Mouse (Mus musculus): Measurements from ENCODE around the gene B230219D22Rik. TPM values are rescaled to one million over a fixed set of nuclear protein-coding genes. Genes with fewer than 3 reads are reported as not detected.
"Not testable (repeated sequence)": the region's sequence is repeated elsewhere in the genome, so short reads cannot be mapped to it uniquely, and the experiment has no call there.

The B230219D22Rik gene
- polyA plus RNA-seq, 1 experiment from 2014 or later, result 34.3 TPM

GRCm38 (mm10) chr13:55686107-55686633, 6.8 kb upstream of the B230219D22Rik start:
- WGBS, result 79% methylated on average over 9 of the region's 9 CpGs
- Histone ChIP-seq H3K9ac (ENCODE audit: low read depth, low read length) (no peak overlapping the region), H3K27me3 (replicated peaks; ENCODE audit: control insufficient read depth, insufficient read depth, low read length) (no peaks in the 10 kb centered on the region), H3K9me3 (ENCODE audit: control insufficient read depth, low read length) (no peaks in the 10 kb centered on the region), H3K4me3 (ENCODE audit: low read length) (no peak overlapping the region), H3K27ac (ENCODE audit: low read length) (no peak overlapping the region), H3K4me2 (ENCODE audit: low read depth, low read length) (no peak overlapping the region), H3K4me1 (ENCODE audit: control insufficient read depth, insufficient read depth, low read length) (no peaks in the 10 kb centered on the region), H3K36me3 (ENCODE audit: control insufficient read depth, insufficient read depth, low read length) (no peaks in the 10 kb centered on the region)
- no peak for ATAC-seq

GRCm38 (mm10) chr13:55687927-55688602, 4.9 kb upstream of the B230219D22Rik start:
- Histone ChIP-seq H3K4me2 (ENCODE audit: low read depth, low read length) (no peak overlapping the region), H3K36me3 (ENCODE audit: control insufficient read depth, insufficient read depth, low read length) (no peaks in the 10 kb centered on the region), H3K4me3 (ENCODE audit: low read length) (no peak overlapping the region), H3K9ac (ENCODE audit: low read depth, low read length) (no peak overlapping the region), H3K27ac (ENCODE audit: low read length) (no peak overlapping the region), H3K9me3 (ENCODE audit: control insufficient read depth, low read length) (no peaks in the 10 kb centered on the region), H3K27me3 (replicated peaks; ENCODE audit: control insufficient read depth, insufficient read depth, low read length) (no peaks in the 10 kb centered on the region), H3K4me1 (ENCODE audit: control insufficient read depth, insufficient read depth, low read length) (no peaks in the 10 kb centered on the region)
- no peak for ATAC-seq
- 32% methylated on average over 4 of the region's 4 CpGs for WGBS

DNA sequence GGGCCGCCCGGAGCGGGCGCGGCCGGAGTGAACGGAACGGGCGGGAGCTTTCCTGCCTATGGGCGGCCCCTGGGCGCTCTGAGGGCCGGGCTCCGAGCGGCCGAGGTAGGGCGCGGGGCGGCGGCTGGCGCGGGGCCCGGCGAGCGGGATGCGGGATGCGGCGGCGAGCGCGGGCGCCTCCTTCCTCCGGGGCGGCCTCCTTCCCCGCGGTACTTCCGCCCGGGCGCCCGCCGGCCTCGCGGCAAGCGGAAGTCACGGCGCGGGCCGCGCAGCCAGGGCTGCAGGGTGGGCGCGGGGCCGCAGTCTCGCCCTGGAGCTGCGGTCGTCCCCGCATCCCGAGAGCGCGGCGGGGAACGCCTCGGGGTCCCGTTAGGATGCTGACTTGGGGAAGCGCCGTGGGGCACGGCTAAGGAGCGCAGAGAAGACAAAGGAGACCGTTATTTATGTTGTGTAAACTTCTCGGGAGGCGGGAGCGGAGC, 358 bp downstream of the B230219D22Rik start:
- peaks cover 15% of the 10 kb centered on the region for H3K4me1 ChIP-seq (ENCODE audit: control insufficient read depth, insufficient read depth, low read length)
- ATAC-seq, result peak; percentile 80
- WGBS, result under 1% methylated on average over 55 of the region's 70 CpGs

GRCm38 (mm10) chr13:55694110-55694509, 1.2 kb downstream of the B230219D22Rik start:
- 11% methylated on average over 8 of the region's 8 CpGs for WGBS
- Histone ChIP-seq H3K9ac (ENCODE audit: low read depth, low read length) (peak overlapping the region; percentile 100), H3K27me3 (replicated peaks; ENCODE audit: control insufficient read depth, insufficient read depth, low read length) (no peaks in the 10 kb centered on the region), H3K4me1 (ENCODE audit: control insufficient read depth, insufficient read depth, low read length) (peaks cover 15% of the 10 kb centered on the region), H3K9me3 (ENCODE audit: control insufficient read depth, low read length) (no peaks in the 10 kb centered on the region), H3K4me3 (ENCODE audit: low read length) (peak overlapping the region; percentile 99), H3K4me2 (ENCODE audit: low read depth, low read length) (peak overlapping the region; percentile 55), H3K27ac (ENCODE audit: low read length) (no peak overlapping the region), H3K36me3 (ENCODE audit: control insufficient read depth, insufficient read depth, low read length) (no peaks in the 10 kb centered on the region; the same call in 1 of the 2 replicates)
- ATAC-seq, result no peak

More for the DNA sequence above, 358 bp downstream of the B230219D22Rik start:
- H3K27ac ChIP-seq (ENCODE audit: low read length), result peak overlapping the region; percentile 98
- H3K9me3 ChIP-seq (ENCODE audit: control insufficient read depth, low read length), result no peaks in the 10 kb centered on the region
- H3K9ac ChIP-seq (ENCODE audit: low read depth, low read length), result peak overlapping the region; percentile 100
- peak overlapping the region; percentile 55 for H3K4me2 ChIP-seq (ENCODE audit: low read depth, low read length)
- no peaks in the 10 kb centered on the region for H3K27me3 ChIP-seq (replicated peaks; ENCODE audit: control insufficient read depth, insufficient read depth, low read length)
- peak overlapping the region; percentile 99 for H3K4me3 ChIP-seq (ENCODE audit: low read length)
- H3K36me3 ChIP-seq (ENCODE audit: control insufficient read depth, insufficient read depth, low read length), result no peaks in the 10 kb centered on the region

DNA sequence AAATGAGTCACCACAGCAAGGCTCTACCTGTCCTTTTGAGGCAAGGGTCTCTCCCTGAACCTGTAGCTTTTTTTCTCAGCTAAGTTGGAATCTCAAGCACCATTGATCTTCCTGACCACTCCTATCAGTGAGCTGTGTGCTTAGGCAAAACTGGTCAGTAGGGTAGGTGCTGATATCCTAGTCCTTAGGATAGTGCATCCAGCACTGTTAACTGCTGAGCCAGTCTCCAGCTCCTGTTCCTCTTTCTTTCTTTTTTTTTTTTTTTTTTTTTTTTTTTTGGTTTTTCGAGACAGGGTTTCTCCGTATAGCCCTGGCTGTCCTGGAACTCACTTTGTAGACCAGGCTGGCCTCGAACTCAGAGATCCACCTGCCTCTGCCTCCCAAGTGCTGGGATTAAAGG, 3.1 kb downstream of the B230219D22Rik start:
- H3K9ac ChIP-seq (ENCODE audit: low read depth, low read length); H3K4me2 ChIP-seq (ENCODE audit: low read depth, low read length); H3K4me3 ChIP-seq (ENCODE audit: low read length); H3K27ac ChIP-seq (ENCODE audit: low read length); ATAC-seq; H3K36me3 ChIP-seq (ENCODE audit: control insufficient read depth, insufficient read depth, low read length); H3K27me3 ChIP-seq (replicated peaks; ENCODE audit: control insufficient read depth, insufficient read depth, low read length); H3K9me3 ChIP-seq (ENCODE audit: control insufficient read depth, low read length): not testable (repeated sequence)
- WGBS, result 80% methylated on average over 1 of the region's 3 CpGs
- peaks cover 15% of the 10 kb centered on the region for H3K4me1 ChIP-seq (ENCODE audit: control insufficient read depth, insufficient read depth, low read length)

DNA sequence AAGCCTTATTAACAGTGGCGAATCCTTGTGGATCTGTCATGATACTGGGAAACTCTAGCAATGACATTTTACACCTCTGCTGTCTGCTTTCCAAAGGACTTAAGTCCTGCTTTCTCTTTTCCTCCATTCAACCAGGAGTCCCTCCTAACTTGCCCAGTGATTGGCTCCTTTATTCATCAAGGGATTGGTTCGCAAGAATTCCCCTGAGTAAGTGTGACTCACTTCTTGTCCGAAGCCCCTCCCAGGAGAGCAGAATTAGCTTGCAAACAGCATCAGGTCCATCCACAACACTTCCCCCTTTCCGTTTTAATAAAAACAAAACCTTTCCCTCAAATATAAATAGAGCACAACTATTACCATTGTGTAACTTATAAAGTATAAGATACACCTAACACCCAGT, 11.4 kb downstream of the B230219D22Rik start:
- no peak overlapping the region for H3K4me2 ChIP-seq (ENCODE audit: low read depth, low read length)
- H3K9me3 ChIP-seq (ENCODE audit: control insufficient read depth, low read length), result peaks cover 4% of the 10 kb centered on the region; the same call in 1 of the 2 replicates
- peaks cover 2% of the 10 kb centered on the region; the same call in 1 of the 2 replicates for H3K36me3 ChIP-seq (ENCODE audit: control insufficient read depth, insufficient read depth, low read length)
- no peaks in the 10 kb centered on the region for H3K4me1 ChIP-seq (ENCODE audit: control insufficient read depth, insufficient read depth, low read length)
- no peak for ATAC-seq
- 84% methylated on average over 4 of the region's 4 CpGs for WGBS
- H3K9ac ChIP-seq (ENCODE audit: low read depth, low read length), result no peak overlapping the region
- no peak overlapping the region for H3K27ac ChIP-seq (ENCODE audit: low read length)
- H3K27me3 ChIP-seq (replicated peaks; ENCODE audit: control insufficient read depth, insufficient read depth, low read length), result no peaks in the 10 kb centered on the region
- H3K4me3 ChIP-seq (ENCODE audit: low read length), result no peak overlapping the region

GRCm38 (mm10) chr13:55712846-55713245, 19.9 kb downstream of the B230219D22Rik start:
- Histone ChIP-seq H3K27ac (ENCODE audit: low read length) (no peak overlapping the region), H3K4me1 (ENCODE audit: control insufficient read depth, insufficient read depth, low read length) (no peaks in the 10 kb centered on the region), H3K9me3 (ENCODE audit: control insufficient read depth, low read length) (no peaks in the 10 kb centered on the region), H3K27me3 (replicated peaks; ENCODE audit: control insufficient read depth, insufficient read depth, low read length) (no peaks in the 10 kb centered on the region), H3K9ac (ENCODE audit: low read depth, low read length) (no peak overlapping the region), H3K4me2 (ENCODE audit: low read depth, low read length) (no peak overlapping the region), H3K36me3 (ENCODE audit: control insufficient read depth, insufficient read depth, low read length) (no peaks in the 10 kb centered on the region), H3K4me3 (ENCODE audit: low read length) (no peak overlapping the region)
- ATAC-seq, result no peak
- 94% methylated on average over 3 of the region's 3 CpGs for WGBS

GRCm38 (mm10) chr13:55714501-55715166, 21.7 kb downstream of the B230219D22Rik start, which contains the start of gene Txndc15:
TSS of gene Txndc15 (plus strand) at chr13:55714650.
- peak within 1 kb of the TSS; percentile 76 for H3K4me3 ChIP-seq (ENCODE audit: low read length)
- peak; percentile 96 for ATAC-seq
- peak within 1 kb of the TSS; percentile 92 for H3K9ac ChIP-seq (ENCODE audit: low read depth, low read length)
- WGBS, result under 1% methylated on average over 63 of the region's 63 CpGs
- no peaks in the 10 kb centered on the region for H3K4me1 ChIP-seq (ENCODE audit: control insufficient read depth, insufficient read depth, low read length)
- peak within 1 kb of the TSS; percentile 77 for H3K27ac ChIP-seq (ENCODE audit: low read length)
- no peaks in the 10 kb centered on the region for H3K36me3 ChIP-seq (ENCODE audit: control insufficient read depth, insufficient read depth, low read length)
- no peaks in the 10 kb centered on the region for H3K9me3 ChIP-seq (ENCODE audit: control insufficient read depth, low read length)
- H3K4me2 ChIP-seq (ENCODE audit: low read depth, low read length), result peak within 1 kb of the TSS; percentile 74
- no peaks in the 10 kb centered on the region for H3K27me3 ChIP-seq (replicated peaks; ENCODE audit: control insufficient read depth, insufficient read depth, low read length)

DNA sequence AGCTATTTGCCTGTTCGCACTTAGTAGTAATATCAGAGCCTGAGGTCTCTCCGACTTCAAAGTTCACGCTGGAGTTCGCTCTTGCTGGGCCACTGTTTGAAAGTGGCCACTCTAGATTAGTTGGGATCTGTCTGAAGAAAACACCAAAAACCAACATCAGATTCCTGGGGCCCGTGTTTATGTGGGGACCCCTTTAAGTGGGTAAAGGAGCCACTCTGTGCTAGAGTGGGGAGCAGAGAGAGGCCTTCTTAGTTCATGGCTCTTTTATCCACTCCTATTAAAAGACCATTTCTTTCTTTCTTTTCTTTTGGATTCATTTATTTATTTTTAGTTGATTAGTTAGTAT, 22.2 kb downstream of the B230219D22Rik start:
- no peak; the same call in 1 of the 2 replicates for ATAC-seq
- no peaks in the 10 kb centered on the region for H3K9me3 ChIP-seq (ENCODE audit: control insufficient read depth, low read length)
- peak overlapping the region; percentile 92 for H3K9ac ChIP-seq (ENCODE audit: low read depth, low read length)
- peak overlapping the region; percentile 77 for H3K27ac ChIP-seq (ENCODE audit: low read length)
- H3K36me3 ChIP-seq (ENCODE audit: control insufficient read depth, insufficient read depth, low read length), result 0 out of 2 replicates have a peak, but pooled peaks cover 4% of the 10 kb centered on the region
- H3K4me2 ChIP-seq (ENCODE audit: low read depth, low read length), result peak overlapping the region; percentile 74
- peak overlapping the region; percentile 76 for H3K4me3 ChIP-seq (ENCODE audit: low read length)
- H3K27me3 ChIP-seq (replicated peaks; ENCODE audit: control insufficient read depth, insufficient read depth, low read length), result no peaks in the 10 kb centered on the region
- WGBS, result 8% methylated on average over 5 of the region's 5 CpGs
- H3K4me1 ChIP-seq (ENCODE audit: control insufficient read depth, insufficient read depth, low read length), result no peaks in the 10 kb centered on the region

Data from intestine, embryonic 16.5 days (tissue).